Mouse (Mus musculus) limb, embryonic 14.5 days (tissue): ENCODE data around the gene Ap2b1. TPM values are rescaled to one million over a fixed set of nuclear protein-coding genes. Genes with fewer than 3 reads are reported as not detected.
"Not testable (repeated sequence)": the region's sequence is repeated elsewhere in the genome, so short reads cannot be mapped to it uniquely, and the experiment has no call there.

Experiments used
- ATAC-seq: fragments of 200-750 bp; cut with Nextera tagmentation; 2 replicates; pipeline ENCODE4 v1.8.0; 2017; ENCODE audit warnings: low read depth, moderate number of reproducible peaks, moderate TSS enrichment; ENCODE audit not compliant: low FRiP score
- DNase-seq: peaks from one replicate; pipeline ENCODE4 v3.0.0-alpha.2; 2015; ENCODE audit warnings: low spot score
- H3K27ac ChIP-seq: fragments of 300-500 bp; sonication (generic); replicated peaks from 2 replicates; pipeline ENCODE4 v1.5.1; 2014; ENCODE audit warnings: low read depth, mild to moderate bottlenecking, low read length, moderate library complexity, mixed read lengths
- H3K27me3 ChIP-seq: fragments of 300-500 bp; sonication (generic); 2 replicates; pipeline ENCODE4 v1.6.1; 2014; ENCODE audit warnings: low read length, mixed read lengths; ENCODE audit not compliant: control insufficient read depth, insufficient read depth
- H3K36me3 ChIP-seq: fragments of 300-500 bp; sonication (generic); 2 replicates; pipeline ENCODE4 v1.6.1; 2014; ENCODE audit warnings: mild to moderate bottlenecking, low read length, moderate library complexity, mixed read lengths; ENCODE audit not compliant: control insufficient read depth, insufficient read depth
- H3K4me1 ChIP-seq: fragments of 300-500 bp; sonication (generic); 2 replicates; pipeline ENCODE4 v1.6.1; 2014; ENCODE audit warnings: antibody characterized with exemption, low read length, mixed read lengths; ENCODE audit not compliant: control insufficient read depth, insufficient read depth
- H3K4me2 ChIP-seq: fragments of 300-500 bp; sonication (generic); replicated peaks from 2 replicates; pipeline ENCODE4 v1.6.1; 2014; ENCODE audit warnings: low read depth, mild to moderate bottlenecking, low read length, moderate library complexity; ENCODE audit not compliant: severe bottlenecking
- H3K4me3 ChIP-seq: fragments of 300-500 bp; sonication (generic); replicated peaks from 2 replicates; pipeline ENCODE4 v1.5.1; 2014; ENCODE audit warnings: low read length
- H3K9ac ChIP-seq: fragments of 300-500 bp; sonication (generic); 2 replicates; pipeline ENCODE4 v1.6.1; 2014; ENCODE audit warnings: mild to moderate bottlenecking, low read depth, low read length, moderate library complexity; ENCODE audit not compliant: severe bottlenecking
- H3K9me3 ChIP-seq: fragments of 300-500 bp; sonication (generic); 2 replicates; pipeline ENCODE4 v1.6.1; 2016; ENCODE audit warnings: low read length; ENCODE audit not compliant: control insufficient read depth
- POLR2A ChIP-seq: fragments of 200-500 bp; IDR thresholded peaks from 2 replicates; pipeline ENCODE4 v1.8.0; 2012; ENCODE audit warnings: inconsistent platforms, mild to moderate bottlenecking, moderate library complexity, borderline replicate concordance; ENCODE audit not compliant: insufficient read depth, insufficient read length; ENCODE audit errors: extremely low read depth
- WGBS: fragments of 180-500 bp; shearing (Covaris S2); extraction: QIAGEN DNeasy Blood & Tissue Kit; methylation state at CpG from one replicate; pipeline ENCODE4 v1.1.7; 2014; 5-methylcytosine and 5-hydroxymethylcytosine counted together
- polyA plus RNA-seq, 2 experiments: library from polyadenylated mRNA; depleted of rRNA in 1 of 2; stranded (reverse) in 1 of 2; unstranded in 1 of 2; fragments of >200 nt; fragmentation: Nextera tagmentation in 1 of 2; extraction: Ambion mirVana in 1 of 2; gene quantifications; 2 replicates each; pipeline versions ENCODE4 v1.2.1 to v1.2.3; 2012 to 2014

Gene Ap2b1
- polyA plus RNA-seq, 2 experiments, result 49.6 to 62.4 TPM

DNA sequence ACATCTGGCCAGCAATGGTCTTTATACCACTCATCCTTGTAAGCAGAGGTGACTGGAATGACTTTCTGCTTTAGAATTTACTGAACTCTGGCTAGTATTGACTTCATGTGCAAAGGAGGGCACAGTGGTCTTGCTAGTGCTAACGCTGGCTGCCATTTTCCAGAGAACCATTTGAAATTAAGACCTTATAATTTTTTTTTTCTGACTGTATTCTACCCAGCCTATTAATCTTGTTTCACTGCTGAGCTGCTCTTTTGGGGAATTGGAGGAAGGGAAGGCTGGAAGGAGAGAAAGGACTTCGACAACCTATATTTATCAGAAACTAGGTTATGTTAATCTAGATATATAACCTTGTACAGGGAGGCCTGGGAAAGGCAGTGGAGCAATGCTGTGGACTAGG, 5.7 kb downstream of the Ap2b1 start:
- 89% methylated on average over 2 of the region's 2 CpGs for WGBS
- no peak for DNase-seq
- Histone ChIP-seq H3K27ac (no peak overlapping the region), H3K27me3 (no peaks in the 10 kb centered on the region), H3K4me3 (no peak overlapping the region), H3K36me3 (peaks cover 6% of the 10 kb centered on the region; the same call in 1 of the 2 replicates), H3K4me2 (no peak overlapping the region), H3K9me3 (no peaks in the 10 kb centered on the region), H3K4me1 (peaks cover 15% of the 10 kb centered on the region), H3K9ac (0 out of 2 replicates have a peak overlapping the region, but pooled peaks have one; percentile 89)
- TF ChIP-seq POLR2A, result no peak
- ATAC-seq, result no peak

- ATAC-seq (no peak), DNase-seq (no peak)
- 66% methylated on average over 4 of the region's 4 CpGs for WGBS
- Histone ChIP-seq H3K9me3 (no peaks in the 10 kb centered on the region), H3K4me3 (no peak overlapping the region), H3K4me2 (no peak overlapping the region), H3K36me3 (peaks cover 16% of the 10 kb centered on the region), H3K27me3 (no peaks in the 10 kb centered on the region), H3K4me1 (peaks cover 14% of the 10 kb centered on the region), H3K9ac (no peak overlapping the region), H3K27ac (no peak overlapping the region)
- TF ChIP-seq POLR2A, result no peak
Measured at GRCm38 (mm10) chr11:83306700-83307253, 8.0 kb downstream of the Ap2b1 start.

DNA sequence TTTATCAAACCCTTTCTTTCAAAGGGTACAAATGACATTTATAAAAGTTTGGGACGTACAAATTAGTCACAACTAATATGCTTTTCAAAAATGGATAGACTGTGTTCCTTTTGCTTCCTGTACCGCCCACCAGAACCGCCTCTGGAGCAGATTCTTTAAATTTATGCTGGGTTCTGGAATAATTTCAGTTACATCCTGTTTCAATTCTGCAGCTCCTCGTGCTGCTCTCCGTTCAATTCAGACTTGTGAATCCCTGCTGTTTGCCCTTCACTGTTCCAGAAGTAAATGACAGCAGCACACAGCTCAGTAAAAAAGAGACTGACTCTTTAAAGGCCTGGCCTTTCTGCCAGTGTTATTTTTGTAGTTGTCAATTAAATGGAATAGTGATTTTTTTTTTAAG, 13.6 kb downstream of the Ap2b1 start:
- ATAC-seq (no peak), DNase-seq (no peak)
- no peak overlapping the region for H3K4me3 ChIP-seq
- no peak for TF ChIP-seq POLR2A
- H3K4me1 ChIP-seq, result no peaks in the 10 kb centered on the region
- no peak overlapping the region for H3K4me2 ChIP-seq
- no peaks in the 10 kb centered on the region for H3K9me3 ChIP-seq
- peaks cover 33% of the 10 kb centered on the region for H3K36me3 ChIP-seq
- no peaks in the 10 kb centered on the region for H3K27me3 ChIP-seq
- no peak overlapping the region for H3K9ac ChIP-seq
- H3K27ac ChIP-seq, result no peak overlapping the region
- 67% methylated on average over 5 of the region's 5 CpGs for whole genome bisulfite sequencing

DNA sequence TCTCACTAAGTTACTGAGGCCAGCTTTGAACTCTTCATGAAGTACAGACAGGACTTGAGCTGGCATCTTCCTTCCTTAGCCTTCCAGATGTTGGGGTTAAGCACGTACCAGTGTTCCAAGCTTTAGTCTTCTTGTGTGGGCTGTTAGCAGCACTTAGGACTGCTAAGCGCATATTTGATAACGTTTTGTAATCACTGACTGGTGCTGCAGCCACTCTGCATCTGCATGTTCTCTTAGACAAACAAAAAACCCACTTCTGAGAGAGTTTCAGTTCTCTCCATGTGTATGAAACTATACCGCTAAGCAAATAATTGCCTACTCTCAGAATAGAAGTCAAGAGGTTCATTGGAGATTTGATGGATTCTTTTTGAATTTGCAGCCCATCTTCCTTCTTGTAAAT, 20.2 kb downstream of the Ap2b1 start:
- Histone ChIP-seq H3K9ac (no peak overlapping the region), H3K4me3 (no peak overlapping the region), H3K4me2 (no peak overlapping the region), H3K9me3 (no peaks in the 10 kb centered on the region), H3K36me3 (peaks cover 66% of the 10 kb centered on the region), H3K27me3 (no peaks in the 10 kb centered on the region), H3K4me1 (no peaks in the 10 kb centered on the region), H3K27ac (no peak overlapping the region)
- ATAC-seq (no peak), DNase-seq (no peak)
- WGBS, result 90% methylated on average over 4 of the region's 4 CpGs
- no peak for TF ChIP-seq POLR2A

DNA sequence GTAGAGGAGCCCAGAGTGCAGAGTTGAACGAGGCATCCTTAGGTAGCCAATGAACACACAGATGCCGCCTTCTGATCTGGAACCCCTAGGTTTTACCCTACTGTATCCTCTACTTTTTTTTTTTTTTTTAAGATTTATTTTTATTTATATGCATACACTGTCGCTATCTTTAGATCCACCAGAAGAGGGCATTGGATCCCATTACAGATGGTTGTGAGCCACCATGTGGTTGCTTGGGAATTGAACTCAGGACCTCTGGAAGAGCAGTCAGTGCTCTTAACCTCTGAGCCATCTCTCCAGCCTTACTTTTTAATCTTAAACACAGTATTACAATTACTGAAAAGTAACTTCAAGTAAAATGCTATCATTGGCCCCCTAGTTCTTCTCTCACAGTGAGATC, 27.9 kb downstream of the Ap2b1 start:
- peaks cover 81% of the 10 kb centered on the region for H3K36me3 ChIP-seq
- ATAC-seq, DNase-seq, H3K4me2 ChIP-seq, H3K4me1 ChIP-seq, H3K9me3 ChIP-seq, H3K4me3 ChIP-seq, H3K27me3 ChIP-seq, H3K27ac ChIP-seq, H3K9ac ChIP-seq: not testable (repeated sequence)
- 95% methylated on average over 3 of the region's 3 CpGs for WGBS

DNA sequence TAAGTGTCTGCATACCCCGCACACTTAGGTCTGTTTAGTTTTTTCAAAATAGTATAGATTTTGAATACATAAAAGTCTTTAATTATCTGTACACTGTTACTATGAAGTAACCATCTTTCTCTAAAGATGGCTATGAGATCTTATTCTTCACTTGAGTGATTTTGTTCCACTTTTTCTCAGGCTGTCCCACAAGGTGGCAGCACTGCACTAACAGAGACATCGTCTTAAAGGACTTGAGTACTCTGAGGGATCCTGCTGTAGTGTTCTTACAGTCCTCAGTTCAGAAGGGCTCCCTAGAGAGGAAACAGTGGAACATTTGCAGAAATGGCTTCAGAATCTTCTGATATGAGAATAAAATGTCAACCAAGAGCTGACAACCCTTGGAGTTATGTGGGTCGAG, 28.6 kb downstream of the Ap2b1 start:
- Histone ChIP-seq H3K4me1 (no peaks in the 10 kb centered on the region), H3K9ac (no peak overlapping the region), H3K9me3 (no peaks in the 10 kb centered on the region), H3K27me3 (no peaks in the 10 kb centered on the region), H3K36me3 (peaks cover 75% of the 10 kb centered on the region), H3K27ac (no peak overlapping the region), H3K4me2 (no peak overlapping the region), H3K4me3 (no peak overlapping the region)
- 64% methylated on average over 3 of the region's 3 CpGs for WGBS
- ATAC-seq (no peak), DNase-seq (peak; percentile 60)
- no peak for TF ChIP-seq POLR2A
